Mouse (Mus musculus) urinary bladder, postnatal 36 days (tissue): ENCODE measurements around the gene Mpp6.

Source experiments
- DNase-seq, 2 experiments: peaks; one replicate each; pipeline ENCODE4 v3.0.0; 2022; ENCODE audit warnings: low spot score in 2 of 2, mixed read lengths in 1 of 2

Mpp6 gene

DNA sequence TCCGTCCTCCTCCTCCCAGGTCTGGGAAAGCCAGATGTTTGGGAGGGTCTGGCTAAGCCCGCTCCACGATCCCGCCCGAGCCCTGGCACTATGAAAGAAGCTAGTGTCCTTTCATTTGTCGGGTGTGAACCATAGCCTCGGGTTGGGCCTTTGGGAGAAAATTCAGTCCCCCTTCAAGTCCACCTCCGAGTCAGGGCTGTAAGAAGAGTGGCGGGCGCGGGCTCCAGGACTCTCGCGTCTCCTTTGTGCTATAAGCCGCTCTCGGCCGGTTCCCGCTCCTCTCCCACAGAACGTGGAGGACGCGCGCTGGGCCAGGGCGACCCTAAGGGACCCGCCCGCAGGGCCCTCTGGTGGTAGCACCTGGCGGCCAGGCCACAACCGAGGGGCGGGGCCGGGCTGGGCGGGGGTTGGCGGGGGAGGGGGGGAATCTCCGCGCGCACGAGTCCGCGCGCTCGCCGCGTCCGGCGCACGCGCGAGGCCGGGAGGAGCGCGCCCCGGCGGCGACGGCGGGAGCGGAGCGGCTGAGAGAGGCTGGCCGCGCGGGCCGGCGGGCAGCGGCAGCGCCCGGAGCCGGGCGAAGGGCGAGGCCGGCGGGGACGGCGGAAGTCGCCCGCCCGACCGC is at the start of gene Mpp6:
Gene Mpp6 (plus strand): TSS at position 485 of the 622 bp plus-strand sequence.
- DNase-seq: peak; percentile 77 to 78

DNA sequence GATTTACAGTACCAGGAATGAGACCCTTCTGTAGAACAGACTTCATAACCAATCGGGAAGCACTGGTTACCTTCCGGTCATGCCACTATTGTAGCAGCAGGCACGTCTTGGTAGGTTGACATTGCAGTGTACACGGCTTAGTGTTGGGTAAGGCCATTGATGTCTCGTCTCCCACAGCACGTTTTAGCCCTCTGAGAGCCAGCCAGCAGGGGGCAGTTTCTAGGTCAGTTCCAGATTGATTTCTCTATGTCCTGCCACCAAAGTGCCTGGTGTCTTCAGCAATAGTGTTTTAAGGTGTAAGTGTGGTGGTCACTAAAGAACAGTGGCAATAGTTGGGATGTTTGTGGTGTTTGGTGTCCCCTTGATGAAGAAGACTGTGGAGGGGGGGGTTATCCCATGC is 43.9 kb upstream of the Mpp6 start:
- no peak for DNase-seq

DNA sequence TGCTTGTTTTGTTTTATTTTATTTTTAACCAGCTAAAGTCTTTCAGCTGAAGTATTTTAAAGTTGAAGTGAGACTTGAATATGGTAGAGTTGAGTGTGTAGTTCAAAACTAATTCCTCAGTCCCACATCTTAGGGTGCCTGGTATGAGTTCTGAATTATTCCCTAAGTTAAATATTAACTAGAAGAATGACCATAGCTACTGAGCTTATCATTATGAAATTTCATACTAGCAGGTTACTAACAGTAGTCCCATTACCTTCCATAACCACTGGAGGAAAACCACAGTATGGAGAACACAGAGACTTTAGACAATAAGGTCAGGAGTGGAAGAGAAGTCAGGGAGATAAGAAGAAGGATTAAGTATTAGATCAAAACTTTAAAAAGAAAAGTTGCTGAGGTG is 41.6 kb upstream of the Mpp6 start:
- no peak for DNase-seq

DNA sequence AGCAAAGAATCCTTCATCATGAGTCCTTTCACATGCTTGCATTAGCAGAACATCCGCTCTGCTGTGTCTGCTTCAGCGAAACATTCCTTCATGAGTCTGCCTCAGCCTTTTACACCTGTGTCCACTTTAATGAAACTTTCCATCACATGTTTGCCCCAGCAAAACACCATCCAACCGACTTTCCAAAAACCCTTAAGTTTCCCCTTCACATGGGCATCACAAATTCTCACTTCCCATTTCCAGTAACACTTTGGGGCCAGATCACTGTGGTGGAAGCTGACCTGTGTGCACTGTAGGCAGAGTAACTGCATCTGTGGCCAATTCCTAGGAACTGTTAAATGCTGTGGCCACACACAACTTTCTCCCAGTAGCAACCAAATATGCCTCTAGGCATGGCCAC is 34.8 kb upstream of the Mpp6 start:
- DNase-seq: no peak

- DNase-seq: no peak
Measured at GRCm38 (mm10) chr6:50076473-50076872, 33.6 kb upstream of the Mpp6 start.

DNA sequence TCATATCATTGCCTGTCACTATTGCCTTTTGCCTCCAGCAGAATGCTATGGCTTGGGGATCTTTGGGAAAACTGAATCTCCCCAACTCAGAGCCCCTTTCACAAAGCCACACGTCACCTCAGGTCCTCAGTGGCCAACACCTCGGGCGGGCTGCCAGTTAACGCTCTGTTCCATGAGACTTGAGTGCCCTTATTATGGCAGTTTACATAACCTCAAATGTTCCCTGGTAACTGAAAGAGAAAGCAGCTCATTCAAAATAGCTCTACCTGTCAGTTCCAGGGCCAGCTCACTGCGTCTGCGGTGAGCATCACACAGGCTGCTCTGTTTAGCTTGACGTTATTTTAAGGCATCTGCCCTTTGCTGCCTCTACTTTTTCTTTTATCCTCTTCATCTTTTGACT is 29.6 kb upstream of the Mpp6 start:
- DNase-seq: no peak

GRCm38 (mm10) chr6:50085206-50085605 is 24.8 kb upstream of the Mpp6 start:
- DNase-seq: no peak

GRCm38 (mm10) chr6:50089333-50089732 is 20.7 kb upstream of the Mpp6 start:
- no peak for DNase-seq

GRCm38 (mm10) chr6:50090221-50090620 is 19.8 kb upstream of the Mpp6 start:
- DNase-seq: no peak

DNA sequence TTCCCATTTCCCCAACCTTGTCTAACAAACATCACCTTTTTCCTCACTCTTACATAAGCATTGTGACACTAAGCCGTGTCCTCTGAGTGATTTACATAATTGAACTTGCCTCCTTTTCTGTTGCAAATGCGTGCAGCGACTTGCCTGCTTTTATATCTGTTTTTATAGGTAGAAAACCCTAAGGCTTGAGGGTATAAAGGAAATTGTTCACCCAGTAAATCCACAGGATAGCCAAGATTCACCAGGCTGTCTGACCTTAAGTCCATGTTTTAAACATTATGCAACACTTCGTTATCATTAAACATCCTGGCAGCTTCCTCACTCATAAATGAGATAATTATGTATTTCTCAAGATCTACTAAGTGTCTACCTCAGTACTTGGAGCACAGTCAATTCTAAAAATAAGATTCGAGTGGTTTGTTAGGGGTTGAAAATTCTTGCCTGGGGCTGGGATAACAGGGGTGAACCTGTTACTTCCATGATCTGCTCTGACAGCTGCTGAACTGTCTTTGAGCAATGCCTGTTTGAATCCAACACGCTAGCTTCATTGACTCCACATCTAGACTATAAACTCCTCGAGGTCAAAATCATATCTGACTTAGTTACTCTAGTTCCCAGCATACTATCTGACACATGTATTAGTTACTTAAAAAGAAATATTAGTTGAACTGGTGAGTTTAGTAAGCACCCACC is 18.4 kb upstream of the Mpp6 start:
- DNase-seq: no peak

- no peak for DNase-seq
Measured at GRCm38 (mm10) chr6:50109201-50109756, 762 bp upstream of the Mpp6 start.

DNA sequence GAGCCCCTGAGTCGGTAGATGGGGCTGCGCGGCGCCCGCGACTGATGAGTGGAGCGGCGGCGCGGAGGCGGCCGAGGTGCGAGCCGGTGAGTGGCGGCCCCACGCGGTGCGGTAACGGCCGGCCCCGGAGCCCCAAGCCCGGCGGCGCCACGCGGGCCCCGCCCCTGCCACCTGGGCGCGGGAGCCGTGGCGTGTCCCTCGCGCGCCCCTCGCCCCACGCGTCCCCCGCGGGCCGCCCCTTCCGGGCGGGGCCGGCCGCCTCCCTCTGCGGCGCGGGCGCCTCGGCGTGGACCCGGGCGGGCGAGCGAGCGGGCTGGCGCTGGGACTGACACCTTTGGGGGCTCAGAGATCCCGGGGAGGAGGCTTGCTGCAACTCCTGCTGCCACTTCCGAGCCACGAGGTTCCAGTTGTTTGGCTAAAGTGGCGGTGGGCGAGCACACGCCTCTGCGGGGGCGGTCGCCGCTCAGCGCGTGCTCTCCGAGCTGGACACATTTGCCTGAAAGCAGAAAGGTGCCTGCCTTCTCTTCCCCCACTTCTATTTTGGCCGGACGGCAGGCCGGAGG is 419 bp downstream of the Mpp6 start:
- peak in 1 of 2 experiments; percentile 6 for DNase-seq

GRCm38 (mm10) chr6:50111111-50111655 is 1.1 kb downstream of the Mpp6 start:
- no peak for DNase-seq

DNA sequence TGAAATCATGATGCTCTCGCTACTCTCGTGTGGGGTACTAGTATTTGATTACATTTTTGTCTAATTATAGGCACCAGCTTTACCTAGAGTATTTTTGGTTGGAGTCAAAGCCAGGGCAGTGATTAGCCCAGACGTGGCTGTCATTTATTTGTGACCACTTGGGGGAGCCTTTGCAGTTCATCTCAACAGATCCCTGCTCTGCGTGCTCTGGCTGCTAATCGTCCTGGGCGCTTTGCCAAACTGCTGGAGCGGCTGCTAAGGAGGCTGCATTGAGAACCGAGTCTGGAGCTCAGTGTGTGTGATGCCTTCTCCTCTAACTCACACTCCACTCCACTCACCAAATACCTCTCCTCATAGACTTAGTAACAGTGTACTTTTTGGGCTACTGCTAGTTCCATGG is 2.7 kb downstream of the Mpp6 start:
- DNase-seq: peak; percentile 86 to 95

DNA sequence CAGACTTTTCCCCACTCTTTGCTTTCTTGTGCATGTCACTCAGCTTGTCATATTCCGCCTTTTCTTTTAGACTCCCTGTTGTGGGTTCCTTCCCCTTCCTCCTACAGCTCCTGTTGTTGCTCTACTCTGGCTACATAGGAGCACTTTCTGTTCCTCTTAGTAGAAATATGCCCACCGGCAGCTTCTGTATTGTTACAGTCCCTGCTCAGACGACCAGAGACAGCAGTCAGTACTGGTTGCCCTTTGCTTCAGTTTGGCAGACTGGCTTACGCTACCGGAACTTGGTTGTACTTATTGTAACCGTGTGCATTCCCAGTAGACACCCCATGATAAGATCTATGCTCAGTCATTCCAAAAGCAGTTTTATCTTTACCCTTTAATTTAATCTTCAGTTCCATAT is 4.2 kb downstream of the Mpp6 start:
- DNase-seq: no peak

GRCm38 (mm10) chr6:50120931-50121330 is 10.9 kb downstream of the Mpp6 start:
- DNase-seq: no peak

DNA sequence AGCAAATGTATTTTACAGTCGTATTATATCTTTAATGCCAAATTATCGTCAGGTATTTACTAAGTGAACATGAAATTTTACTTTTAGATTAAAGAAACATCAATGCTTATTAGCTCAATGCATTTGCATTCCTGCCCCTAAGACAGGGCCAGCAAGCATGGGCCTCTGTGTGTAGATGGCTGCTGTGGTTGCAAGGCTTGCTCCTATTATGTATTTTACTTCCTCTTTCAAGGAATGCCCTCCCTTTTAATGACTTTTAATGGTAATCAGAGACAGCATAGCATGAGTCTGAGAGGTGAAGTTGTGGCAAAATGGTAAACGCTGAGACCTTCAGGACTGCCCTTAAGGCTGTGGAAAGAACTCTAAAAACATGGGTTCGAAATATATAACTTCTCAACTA is 12.8 kb downstream of the Mpp6 start:
- no peak for DNase-seq

GRCm38 (mm10) chr6:50124197-50124596 is 14.2 kb downstream of the Mpp6 start:
- no peak for DNase-seq

DNA sequence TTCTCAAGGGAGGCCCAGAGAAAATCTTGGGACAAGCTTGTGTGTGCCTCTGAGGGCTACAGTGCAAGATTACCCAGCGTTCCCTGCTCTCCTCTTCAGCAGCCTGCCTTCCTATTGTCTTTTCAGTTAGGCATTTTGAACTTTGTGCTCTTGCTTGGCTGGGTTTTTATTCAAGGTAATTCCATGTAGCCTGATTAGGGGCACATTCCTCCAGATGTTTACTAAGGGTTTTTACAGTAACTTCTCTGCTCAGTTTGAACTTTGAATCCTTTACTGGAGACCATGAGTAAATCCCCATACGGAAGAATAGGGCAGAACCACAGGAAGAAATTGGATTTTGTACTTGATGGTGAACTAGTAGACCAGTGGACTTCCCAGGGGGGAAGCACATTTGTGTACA is 16.3 kb downstream of the Mpp6 start:
- DNase-seq: no peak

DNA sequence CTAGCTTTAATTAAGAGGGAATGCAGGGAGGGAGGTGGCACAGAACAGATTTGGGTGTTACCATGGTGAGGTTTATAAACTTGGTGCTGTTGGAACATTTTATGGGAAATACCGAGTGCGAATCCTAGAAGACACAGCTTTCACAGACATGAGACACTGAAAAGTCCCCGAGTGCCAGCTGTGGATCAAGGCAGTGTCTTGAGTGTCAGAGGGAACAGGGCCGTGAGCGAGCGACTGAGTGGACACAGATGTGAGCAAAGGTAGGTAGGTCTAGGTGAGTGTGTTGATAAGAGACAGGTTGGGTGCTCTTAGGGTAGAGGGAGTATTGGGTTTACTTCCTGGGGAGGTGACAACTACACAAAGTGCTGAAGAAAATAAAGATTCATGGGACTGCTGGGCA is 17.5 kb downstream of the Mpp6 start:
- no peak for DNase-seq

DNA sequence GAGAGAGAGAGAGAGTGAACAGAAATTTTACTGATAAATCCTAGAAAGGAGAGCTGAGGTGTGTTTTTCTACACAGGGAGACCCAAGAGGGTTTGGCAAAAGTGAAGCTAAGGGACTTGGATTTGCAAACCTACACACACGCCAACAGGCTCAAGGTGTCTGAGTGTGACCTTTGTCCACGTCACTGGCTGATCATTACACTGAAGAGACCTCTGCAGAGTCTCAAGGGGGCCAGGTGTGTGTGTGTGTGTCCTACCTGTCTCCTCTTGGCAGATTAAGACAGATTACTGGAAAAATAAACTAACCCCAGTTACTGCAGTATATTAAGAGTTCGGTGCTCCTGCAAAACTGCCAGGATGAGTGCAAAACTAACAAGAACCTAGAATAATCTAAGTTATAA is 27.6 kb downstream of the Mpp6 start:
- no peak for DNase-seq

DNA sequence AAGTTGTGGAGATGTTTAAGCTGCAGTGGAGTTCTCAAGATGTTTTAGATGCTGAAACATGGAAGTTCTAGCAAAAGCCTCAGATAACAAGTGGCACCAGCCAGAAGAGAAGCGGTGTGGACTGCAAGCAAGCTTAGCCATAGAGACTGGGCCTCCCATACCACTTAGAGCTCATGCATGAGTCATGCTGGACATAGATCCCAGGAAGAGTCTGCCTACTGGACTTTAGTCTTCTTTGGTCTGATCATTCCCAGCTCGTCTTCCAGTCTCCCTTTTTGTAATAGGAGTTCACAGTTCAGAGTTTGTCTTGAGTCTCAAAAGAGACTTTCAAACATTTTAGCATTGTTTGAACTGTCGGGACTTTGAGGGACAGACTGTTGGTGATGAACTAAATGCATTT is 29.5 kb downstream of the Mpp6 start:
- no peak for DNase-seq

GRCm38 (mm10) chr6:50146158-50146557 is 36.1 kb downstream of the Mpp6 start:
- DNase-seq: no peak
